Mouse (Mus musculus) embryonic fibroblast, embryonic 13.5 days (primary cell): ENCODE measurements around the gene Eef2k.
A peak's percentile ranks its signal among the peaks of the same experiment; 100 is the strongest.

Experiments
- CTCF ChIP-seq: IDR thresholded peaks from 2 replicates; pipeline ENCODE4 v1.5.1; 2011; ENCODE audit warnings: mild to moderate bottlenecking, control low read depth, low read length, moderate library complexity, borderline replicate concordance; ENCODE audit not compliant: insufficient read depth
- POLR2A ChIP-seq: IDR thresholded peaks from 2 replicates; pipeline ENCODE4 v1.6.1; 2011; ENCODE audit warnings: low read depth, mild to moderate bottlenecking, control low read depth, low read length, moderate library complexity

DNA sequence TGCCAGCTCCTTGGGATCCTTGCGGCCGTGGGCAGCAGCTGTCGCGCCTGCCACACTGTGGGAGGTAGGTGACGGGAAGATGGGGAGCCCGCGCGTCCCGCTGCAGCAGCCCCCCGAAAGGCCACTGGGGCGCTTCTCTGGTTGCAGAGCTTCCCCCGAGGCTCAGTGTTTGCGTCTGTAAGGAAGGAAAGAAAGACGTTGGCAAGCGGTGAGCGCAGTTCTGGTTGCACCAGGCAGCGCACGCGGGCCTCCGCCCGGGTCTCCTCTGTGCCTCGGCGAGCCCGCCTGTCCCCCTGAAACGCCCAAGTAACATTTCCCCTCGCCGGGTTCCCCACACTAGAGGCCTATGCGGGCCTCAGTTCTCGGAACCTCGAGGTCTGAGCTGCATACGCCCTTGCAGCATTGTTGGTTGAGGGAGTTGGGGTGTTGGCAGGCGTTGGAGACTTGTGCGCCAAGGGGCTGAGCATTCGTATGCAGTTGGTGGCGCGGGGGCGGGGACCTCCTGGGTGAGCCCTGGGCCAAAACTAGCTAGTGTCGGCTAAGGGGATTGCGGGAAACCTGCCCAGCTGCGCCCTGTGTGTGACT, 498 bp downstream of the Eef2k start:
- TF ChIP-seq CTCF (no peak), POLR2A (peak; percentile 83)
